Mouse (Mus musculus): Measurements from ENCODE around the gene Mrps6.

DNA sequence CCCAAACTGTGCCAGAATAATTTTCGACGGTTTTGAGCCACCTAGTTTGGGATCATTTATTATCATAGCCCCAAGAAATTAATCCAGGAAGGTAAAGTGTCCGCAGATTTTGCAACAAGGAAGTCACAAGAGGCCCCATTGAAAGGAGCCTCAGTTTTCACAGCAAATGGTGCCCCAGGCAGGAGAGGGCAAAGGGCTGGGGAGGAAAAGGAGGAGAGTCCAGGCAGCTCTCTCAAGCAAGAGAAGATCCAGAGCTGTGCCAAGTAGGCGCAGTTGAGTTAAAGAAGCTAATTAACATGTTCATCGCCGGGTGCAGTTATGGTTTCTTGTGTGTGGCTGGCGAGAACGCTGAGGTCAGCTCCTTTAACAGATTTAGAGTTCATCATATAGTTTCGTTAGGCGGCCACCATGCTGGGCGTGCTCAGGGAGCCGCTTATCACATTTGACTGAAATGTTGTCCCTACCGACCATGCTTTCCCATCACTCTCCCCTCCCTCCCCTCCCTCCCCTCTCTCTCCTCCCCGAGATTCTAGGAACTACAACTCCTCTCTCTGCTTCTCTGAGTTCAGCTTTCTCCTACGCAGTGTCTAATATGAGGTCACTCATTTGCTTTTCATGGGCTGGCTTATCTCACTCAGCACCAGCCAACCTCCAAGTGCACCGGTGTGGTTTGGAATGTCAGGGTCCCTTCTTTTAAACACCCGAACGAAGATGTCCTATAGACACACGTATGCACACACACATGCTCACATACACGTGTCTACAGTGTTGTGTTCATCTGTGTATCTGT is 35.4 kb upstream of the Mrps6 start:
- no peak for TF ChIP-seq CTCF (IDR thresholded peaks at IDR 0.05; ENCODE audit: control insufficient read depth, insufficient read depth, insufficient read length)
- no peak for TF ChIP-seq USF1 (IDR thresholded peaks at IDR 0.05; ENCODE audit: low read depth)
- no peak for TF ChIP-seq FOSL1 (IDR thresholded peaks at IDR 0.05; ENCODE audit: insufficient read depth, low read length, poor library complexity, severe bottlenecking)
- no peak for TF ChIP-seq MAX (IDR thresholded peaks at IDR 0.05)
- TF ChIP-seq MYOG (IDR thresholded peaks at IDR 0.05; ENCODE audit: control insufficient read depth, extremely low read depth, insufficient read length), result no peak
